Mouse (Mus musculus): Measurements from ENCODE around the gene Mrps27.
A peak's percentile ranks its signal among the peaks of the same experiment; 100 is the strongest.

Mrps27 gene

DNA sequence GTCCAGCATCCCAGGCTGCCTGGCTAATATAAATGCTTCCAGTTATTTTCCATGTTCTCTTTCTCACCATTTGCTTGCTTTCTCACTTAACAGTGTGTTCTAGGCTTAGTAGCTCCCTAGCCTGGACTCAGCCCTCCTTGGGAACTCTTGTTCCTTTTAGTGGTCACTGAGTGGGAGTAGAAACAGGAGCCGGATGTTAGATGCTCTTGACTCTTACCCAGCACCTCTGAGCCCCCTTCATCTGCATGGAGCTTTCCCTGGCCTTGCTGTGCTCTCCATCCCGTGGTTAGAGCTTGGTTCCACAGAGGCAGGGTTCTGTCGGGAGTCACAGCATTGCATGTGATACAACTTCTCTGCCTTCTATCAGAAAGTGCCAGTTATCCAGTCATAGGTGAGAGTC, 7.0 kb downstream of the Mrps27 start:
- DNase-seq (ENCODE audit: low spot score): no peak

DNA sequence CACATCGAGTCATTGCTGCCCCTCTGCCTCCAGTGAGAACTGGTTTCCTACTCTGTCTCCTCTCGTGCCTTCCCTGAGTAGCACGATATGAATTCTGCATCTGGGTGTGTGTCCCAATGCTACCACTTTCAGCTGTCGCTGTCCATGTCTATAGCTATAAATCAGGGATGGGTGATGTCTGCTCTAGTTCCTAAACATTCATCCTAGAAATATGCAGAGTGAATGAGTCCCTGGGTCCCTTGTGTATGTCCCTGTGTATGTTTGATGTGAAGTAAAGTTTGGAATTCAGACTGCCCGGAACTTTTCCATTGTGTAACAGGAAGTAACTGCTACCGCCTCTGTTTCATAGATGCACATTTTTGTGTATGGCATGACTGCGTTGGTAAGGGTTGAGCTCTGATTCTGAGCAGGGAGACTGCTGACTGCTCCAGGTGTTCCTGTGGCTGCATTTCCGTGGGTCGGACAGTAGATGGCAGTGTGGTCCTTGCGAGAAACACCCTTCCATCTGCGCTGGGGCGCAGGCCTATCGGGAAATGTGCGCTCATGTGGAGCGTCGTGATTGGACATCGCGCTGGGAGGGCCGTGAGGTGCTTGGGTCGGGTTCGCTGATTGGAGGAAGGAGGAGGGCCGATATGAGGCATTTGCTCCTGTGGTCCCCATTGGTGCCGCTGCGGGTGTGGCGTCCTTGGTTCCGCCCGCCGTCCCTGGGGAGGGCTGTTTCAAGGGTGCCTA, 8.3 kb downstream of the Mrps27 start:
- peak; percentile 98 for DNase-seq (ENCODE audit: low spot score)

DNA sequence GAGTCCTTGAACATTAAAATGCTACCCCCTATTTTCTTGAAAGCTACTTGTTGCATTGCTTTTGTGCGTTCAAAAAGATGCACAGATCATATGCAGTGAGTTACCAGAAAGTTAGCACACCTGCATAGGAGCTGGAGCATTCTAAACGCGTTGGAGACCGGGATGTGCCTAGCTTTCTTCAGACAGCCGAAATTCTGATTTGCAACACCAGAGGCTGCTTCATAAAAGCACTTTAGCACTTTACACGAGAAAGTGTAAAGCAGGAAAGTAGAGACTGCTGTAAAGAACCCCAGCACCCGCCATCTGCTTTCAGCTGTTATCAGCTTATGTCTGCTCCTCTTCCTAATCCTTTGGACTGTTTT, 8.9 kb downstream of the Mrps27 start:
- DNase-seq (ENCODE audit: low spot score): no peak

DNA sequence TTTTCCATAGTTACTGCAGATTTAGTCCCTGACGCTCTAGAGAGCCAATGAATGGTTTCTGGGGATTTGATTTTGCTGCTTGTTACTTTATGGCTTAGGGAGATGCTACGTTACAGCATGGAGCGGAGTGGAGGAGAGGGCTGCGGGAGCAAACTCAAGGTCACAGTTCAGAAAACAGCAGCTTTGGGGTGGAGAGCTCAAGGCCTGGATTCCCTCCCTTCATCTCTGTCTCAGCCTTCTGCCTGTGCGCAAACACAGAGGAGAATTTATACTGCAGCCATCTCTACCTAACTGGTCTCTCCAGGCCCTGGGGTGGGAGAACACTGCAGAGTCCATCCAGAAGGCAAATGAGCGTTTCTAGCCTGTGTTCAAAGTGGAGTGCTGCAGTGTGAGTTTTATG, 10.5 kb downstream of the Mrps27 start:
- no peak for DNase-seq (ENCODE audit: low spot score)

DNA sequence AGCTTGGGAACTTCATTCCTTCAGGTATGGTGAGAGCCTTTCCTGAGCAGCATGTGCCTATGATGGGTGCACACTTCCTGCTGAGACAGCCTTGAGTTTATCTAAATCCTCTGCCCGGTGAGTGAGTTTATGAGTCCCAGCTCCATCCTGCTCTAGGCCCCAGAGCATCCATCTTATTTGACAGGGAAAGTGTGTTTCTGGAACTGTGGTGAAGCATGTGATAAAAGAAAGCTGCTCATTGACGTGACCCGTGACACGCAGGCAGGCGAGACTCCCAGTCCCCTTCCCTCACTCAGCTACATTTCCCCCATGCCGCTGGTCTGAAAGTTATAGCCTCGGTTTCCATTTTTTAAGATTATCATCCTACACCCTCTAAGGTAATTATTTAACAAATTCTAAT, 11.3 kb downstream of the Mrps27 start:
- no peak for DNase-seq (ENCODE audit: low spot score)

DNA sequence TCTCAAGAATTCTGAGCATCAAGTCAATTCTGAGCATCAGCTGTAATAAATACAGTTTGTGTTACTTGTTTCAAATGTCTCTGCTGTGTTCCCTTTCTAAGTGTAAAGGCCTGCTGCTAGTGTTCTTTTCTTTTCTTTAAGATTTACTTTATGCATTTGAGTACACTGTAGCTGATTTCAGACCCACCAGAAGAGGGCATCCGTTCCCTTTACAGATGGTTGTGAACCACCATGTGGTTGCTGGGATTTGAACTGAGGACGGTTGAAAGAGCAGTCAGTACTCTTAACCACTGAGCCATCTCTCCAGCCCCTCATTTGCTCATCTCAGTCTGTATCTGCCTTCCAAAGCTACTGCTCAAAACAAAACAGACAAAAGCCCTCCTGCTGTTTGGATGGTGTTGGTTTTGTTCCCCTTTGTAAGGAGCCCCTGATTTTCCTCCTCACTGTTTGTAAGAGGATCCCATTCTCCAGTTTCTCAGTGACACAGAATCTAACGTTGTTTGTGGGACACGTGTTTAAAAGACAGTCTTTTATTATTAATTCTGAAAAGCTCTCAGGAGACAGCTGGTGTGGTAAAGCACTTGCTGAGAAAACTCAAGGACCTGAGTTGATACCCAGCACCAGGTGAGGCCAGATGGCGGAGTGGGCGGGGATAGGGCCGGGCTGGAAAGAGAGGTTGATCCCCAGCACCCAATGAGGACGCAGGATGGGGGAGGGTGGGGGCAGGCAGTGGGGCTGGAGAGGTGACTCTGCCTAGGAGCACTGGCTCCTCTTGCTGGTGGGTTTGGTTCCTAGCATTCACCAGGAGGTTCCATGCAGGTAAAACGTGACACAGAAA, 12.1 kb downstream of the Mrps27 start:
- no peak for DNase-seq (ENCODE audit: low spot score)

DNA sequence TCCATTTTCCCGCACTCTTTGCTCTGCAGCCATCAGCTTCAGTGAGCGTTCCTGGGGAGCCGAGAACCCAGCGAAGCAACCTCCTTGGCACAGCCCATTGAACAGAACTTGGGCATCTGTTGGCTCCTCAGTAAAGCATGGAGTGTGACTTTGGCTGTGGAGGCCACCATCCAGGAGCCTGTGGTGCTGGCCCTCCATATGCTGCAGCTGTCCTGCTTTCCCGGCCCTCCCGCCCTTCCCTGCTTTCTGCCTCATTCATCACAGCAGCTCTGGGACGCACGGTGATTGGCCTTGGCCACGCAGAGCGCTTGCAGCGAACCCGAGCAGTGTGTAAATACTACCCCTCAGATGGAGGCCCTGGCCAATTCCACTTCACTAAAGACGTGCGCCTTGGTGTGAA, 14.3 kb downstream of the Mrps27 start:
- DNase-seq (ENCODE audit: low spot score): no peak

DNA sequence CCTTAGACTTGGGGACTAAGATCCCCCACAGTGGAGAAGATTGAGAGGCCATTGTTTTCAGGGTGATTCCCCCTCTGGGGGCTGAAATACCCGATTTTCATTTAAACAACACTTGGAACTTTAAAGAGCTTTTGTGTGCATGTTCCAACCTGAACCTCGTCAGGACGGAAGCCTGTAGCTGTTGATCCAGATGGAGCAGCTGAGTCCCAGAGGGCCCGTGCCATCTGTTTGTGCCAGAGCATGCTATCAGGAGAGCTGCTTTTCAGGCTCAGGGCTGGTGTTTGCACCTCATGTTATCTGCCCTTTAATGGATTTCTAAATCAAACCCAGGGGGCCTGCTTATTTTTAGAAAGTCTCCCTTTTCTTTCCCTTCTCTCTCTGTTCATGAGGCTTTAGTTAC, 19.3 kb downstream of the Mrps27 start:
- peak; percentile 75 for DNase-seq (ENCODE audit: low spot score)

DNA sequence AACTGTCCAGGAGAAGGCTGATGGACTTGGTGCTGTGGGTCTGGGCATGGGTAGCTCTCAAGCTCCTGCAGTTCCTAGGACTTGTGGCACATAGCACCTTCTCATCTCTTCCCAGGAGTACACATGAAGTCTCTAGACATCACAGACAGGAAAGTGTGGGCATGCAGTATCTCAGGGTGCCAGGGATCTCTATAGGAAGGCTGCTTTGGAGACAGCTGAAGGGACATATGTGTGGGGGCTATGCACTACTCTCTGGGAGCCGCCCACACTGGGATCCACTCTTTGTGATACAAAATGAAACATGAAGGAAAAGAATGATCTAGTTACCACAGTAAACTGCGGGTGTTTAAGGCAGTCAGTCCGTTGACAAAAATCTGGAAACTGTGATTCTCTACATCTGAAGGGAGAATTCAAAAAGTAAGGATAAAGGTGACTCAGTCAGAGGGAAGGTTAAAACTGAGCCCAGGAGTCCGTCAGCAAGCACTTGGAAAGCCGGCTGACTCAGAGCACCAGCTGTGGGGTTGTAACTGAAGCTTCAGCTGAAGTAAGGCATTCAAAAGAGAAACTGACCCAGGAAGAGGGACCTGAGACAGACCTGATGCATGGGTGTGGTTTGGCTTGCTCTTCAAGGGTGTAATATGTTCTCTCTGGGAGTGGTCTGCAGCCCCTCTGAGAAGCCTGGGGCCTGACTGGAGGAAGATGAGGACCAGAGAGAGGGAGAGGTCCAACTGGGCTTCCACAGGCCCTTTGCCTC, 22.0 kb downstream of the Mrps27 start:
- DNase-seq (ENCODE audit: low spot score): no peak

DNA sequence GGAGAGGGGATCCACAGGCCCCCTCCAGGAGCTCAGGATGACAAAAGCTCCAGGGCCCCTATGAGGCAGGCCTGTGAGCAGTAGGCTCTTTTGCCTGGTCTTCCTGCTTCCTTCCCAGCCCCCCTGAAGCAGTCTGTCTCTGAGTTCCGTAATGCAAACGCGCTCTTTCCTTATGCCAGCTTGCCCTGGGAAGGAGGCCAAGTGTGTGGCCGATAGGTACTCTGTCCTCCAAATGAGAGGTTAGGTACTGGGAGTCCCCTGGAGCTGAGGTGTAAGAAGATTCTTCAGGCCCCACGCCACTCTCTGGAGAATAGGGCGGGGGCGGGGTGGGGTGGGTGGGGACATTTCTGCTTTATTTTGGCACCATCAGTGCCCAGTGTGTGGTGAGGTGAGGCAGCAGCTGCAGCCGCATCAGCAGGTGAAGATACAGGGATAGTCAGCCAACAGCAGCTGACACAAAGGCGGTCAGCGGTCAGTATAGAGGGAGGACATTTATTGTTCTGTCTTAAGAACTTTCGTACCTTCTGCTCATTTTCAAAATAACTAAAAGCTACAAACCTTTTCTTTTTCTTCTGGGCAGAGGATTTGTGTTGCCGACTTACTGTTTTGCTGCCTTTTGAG, 23.1 kb downstream of the Mrps27 start:
- DNase-seq (ENCODE audit: low spot score): no peak

DNA sequence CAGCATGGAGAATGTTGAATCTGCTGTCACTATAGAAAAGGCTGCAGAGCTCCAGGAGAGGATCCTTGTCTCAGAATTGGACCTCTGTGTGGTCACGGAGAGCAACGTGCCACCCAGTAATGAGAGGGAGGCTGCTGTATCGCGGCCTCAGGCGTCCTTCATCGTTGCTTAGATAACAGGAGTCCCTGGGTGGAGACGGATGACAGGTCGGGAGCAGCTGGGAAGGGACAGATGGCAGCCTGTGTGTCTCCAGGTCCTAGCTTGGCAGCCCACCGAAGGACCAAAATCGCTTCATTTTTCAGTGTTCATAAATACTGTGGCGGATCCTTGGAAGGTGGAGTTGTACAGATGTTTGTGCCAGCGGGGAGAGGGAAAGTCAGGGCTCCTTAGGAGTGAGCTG, 24.5 kb downstream of the Mrps27 start:
- DNase-seq (ENCODE audit: low spot score): no peak

DNA sequence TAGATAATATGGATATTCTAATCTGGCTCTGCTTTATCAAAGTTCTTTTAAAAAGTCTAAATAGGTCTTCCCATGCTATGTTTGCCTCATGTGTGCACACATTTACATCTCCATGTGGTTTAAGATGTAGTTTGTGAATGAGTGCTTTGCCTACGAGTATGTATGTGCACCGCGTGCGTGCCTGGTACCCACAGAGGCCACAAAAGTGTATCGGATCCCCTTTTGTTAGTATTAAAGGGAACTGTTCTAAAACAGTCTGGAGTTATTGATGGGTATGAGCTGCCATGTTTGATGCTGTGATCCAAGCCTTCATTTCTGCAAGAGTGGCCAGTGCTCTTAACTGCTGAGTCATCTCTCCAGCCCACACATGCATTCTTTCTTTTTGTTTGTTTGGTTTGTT, 26.7 kb downstream of the Mrps27 start:
- DNase-seq (ENCODE audit: low spot score): no peak

DNA sequence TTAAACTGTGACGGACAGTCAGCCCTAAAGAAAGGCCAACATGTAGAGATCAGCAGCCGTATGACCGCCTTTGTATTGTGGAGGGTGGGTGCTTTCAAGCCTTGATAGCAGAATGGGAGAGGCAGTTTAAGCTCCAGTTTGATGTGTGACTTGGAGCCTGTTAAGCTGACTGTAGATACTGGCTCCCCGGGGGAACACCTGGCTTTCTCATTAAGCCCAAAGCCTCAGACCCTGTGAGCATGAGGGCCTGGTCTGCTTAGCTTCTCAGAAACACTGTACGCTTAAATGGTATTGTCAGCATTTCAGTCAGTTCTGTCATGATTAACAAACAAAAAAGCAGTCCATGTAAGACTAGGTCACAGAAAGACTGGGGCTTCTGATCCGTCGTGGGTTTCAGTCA, 29.1 kb downstream of the Mrps27 start:
- DNase-seq (ENCODE audit: low spot score): no peak

DNA sequence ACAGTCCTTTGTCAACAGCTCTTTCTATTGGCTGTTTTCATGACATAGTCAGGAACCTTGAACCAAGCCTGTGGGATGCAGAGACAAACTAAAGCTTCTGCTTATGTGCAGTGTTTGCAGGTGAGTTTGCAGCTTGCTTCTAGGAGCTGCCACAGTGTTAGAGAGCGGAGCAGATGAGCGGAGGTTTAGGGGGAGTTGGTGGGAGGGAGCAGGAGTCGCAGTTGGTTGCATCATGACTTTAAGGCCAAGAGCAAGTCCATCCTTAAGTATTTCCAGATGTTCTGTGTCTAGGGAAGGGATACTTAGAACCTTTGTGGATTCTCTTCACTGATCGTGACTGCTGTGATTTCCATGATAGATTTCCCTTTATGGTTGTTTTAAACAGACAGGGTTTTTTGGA, 29.6 kb downstream of the Mrps27 start:
- DNase-seq (ENCODE audit: low spot score): no peak

DNA sequence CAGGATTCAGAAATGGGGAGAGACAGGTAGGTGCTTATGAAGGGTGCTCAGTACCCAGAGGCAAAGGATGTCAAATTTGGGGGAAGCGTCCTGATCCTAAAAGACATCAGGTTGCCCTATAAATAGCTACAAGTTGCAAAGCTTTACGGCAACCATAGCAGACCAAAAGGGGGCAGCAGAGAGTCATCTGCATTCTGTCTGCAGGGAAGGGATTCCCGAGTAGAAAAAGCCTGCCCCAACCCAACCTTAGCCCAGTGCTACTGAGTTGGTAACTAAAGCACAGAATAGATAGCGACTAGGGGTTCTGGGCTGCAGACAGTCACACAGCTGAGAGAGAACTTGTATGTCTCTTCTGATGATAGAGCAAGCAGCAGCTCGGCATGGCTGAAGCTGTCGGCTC, 31.0 kb downstream of the Mrps27 start:
- peak; percentile 90 for DNase-seq (ENCODE audit: low spot score)

DNA sequence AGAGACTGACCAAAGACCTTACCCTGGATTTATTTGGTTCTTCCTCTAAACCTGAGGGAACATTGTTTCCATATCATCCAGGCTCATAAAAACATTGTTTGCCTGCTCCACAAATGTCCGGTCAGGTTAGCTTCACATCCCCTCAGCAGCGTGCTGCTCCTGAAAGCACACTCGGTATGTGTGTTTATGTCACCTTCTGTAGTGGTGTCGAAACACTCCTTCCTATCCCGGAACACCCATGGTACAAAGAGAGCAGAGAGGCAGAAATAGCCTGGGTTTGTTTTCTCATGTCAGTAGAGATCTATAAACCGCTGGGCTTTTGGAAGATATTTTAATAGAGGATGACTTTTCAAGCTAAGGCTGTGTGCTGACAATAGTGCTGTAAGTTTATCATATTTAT, 32.5 kb downstream of the Mrps27 start:
- no peak for DNase-seq (ENCODE audit: low spot score)

DNA sequence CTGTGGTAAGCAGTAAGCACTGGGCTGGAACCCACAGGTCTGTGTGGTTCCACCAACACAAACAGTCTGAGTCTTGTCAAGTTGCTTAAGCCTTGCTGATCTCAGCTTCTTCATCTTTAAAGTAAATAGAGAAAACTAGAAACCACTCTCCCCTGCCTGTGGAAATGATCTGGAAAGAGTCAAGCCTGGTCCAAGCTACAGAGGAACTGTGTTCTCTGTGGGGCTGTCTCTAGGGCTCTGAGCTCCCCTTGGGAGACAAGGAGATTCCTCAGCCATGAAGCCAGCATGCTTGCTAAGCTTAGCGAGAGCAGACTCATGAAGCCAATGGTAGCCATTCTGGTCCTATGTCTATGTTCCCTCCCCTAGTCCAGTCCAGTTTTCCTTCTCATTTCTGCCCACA, 33.6 kb downstream of the Mrps27 start:
- no peak for DNase-seq (ENCODE audit: low spot score)

DNA sequence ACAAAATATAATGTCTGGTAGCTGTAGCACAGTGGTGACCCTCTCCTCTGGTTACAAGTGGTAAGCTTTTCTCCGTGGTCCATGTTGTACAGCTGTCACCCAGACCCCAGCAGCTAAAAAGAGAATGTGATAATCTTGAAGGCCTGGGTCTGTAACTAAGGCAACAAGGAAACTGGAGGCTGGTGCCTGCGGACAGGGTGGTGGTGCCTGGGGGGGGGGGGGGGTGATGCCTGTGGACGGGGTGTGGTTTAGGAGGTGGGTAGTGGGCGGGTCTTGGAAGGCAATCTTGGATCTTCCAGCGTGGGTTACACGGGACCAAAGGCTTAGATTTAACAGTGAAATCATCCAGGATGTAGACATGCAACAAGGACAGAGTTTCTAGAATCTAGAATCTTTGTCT, 37.8 kb downstream of the Mrps27 start:
- peak; percentile 39 for DNase-seq (ENCODE audit: low spot score)

DNA sequence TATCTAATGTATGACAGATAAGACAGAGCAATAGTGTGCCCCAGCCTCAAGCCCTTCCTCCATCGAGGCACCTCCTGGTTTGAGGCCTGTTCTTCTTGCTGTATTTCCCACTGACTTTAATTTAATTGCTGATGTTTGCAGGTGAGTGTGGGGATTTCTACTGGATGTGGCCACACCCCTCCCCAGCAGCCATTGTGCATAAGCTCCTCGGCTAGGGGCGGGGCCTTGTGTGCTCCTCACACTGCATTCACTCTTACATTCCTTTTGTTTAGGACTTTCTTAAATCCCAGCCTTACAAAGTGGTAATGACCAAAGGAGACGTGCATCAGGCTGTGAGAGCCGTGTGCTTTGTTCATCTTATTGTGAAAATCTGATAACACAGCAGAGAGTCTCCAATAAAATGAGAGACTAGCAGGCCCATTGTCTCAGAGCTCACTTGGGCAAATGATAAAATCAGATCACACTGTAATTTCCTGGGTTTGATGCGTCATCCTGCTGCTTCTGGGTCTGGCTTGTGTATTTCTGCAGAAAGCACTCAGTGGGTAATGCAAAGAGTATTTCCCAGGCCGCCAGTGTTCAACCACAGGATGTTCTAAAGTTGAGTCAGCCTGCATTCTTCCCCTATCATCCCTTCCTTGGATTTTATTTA, 40.1 kb downstream of the Mrps27 start:
- DNase-seq (ENCODE audit: low spot score): peak; percentile 92

DNA sequence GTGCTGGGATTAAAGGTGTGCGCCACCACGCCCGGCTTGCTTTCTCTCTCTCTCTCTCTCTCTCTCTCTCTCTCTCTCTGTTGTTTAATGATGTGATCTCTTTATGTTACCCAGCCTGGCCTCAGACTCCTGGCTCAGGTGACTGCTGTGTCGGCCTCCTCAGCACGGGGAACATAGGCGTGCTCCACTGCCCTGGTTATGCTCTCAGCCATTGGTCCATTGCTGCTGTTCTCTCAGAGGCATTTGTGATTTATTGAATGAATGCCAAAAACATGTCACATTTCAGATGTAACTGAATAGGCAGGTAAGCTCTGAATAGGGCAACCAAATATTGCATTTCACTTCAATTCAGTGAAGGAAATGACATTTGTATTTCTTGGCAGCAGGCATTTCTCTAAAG, 41.3 kb downstream of the Mrps27 start:
- no peak for DNase-seq (ENCODE audit: low spot score)

DNA sequence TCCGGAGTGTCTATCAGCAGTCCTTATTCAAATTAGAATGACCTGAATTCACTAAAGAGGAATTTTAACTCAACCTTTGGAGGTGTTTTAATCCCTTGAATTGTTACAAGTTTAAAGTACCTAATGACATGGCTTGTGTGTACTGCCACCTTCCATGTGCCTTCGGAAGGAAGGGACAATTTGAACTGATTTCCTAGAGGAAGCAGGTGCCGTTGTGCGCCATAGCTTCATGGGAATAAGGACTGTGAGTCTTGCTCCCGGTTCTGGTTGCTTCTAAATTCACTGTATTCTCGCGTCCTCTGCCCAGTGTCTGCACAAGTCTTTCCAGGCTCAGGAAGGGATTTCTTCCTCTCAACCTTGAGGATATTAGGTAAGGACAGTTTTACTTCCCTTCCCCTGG, 41.8 kb downstream of the Mrps27 start:
- no peak for DNase-seq (ENCODE audit: low spot score)
